Mouse (Mus musculus) lung, embryonic 14.5 days (tissue): Measurements from ENCODE around the gene Kdm2b. TPM values are rescaled to one million over a fixed set of nuclear protein-coding genes. Genes with fewer than 3 reads are reported as not detected.

Experiments used
- ATAC-seq: fragments of 200-750 bp; cut with Nextera tagmentation; 2 replicates; pipeline ENCODE4 v1.8.0; 2017; ENCODE audit warnings: mild to moderate bottlenecking, moderate TSS enrichment, moderate library complexity; ENCODE audit not compliant: insufficient read depth
- DNase-seq: peaks from one replicate; pipeline ENCODE4 v3.0.0-alpha.2; 2015
- H3K27ac ChIP-seq: fragments of 300-500 bp; sonication (generic); 2 replicates; pipeline ENCODE4 v1.5.1; 2014; ENCODE audit warnings: low read depth, mild to moderate bottlenecking, moderate library complexity
- H3K27me3 ChIP-seq: fragments of 300-500 bp; sonication (generic); 2 replicates; pipeline ENCODE4 v1.6.1; 2014; ENCODE audit warnings: low read length, control low read depth; ENCODE audit not compliant: insufficient read depth
- H3K36me3 ChIP-seq: fragments of 300-500 bp; sonication (generic); 2 replicates; pipeline ENCODE4 v1.6.1; 2014; ENCODE audit warnings: control low read depth; ENCODE audit not compliant: insufficient read depth
- H3K4me1 ChIP-seq: fragments of 300-500 bp; sonication (generic); 2 replicates; pipeline ENCODE4 v1.6.1; 2014; ENCODE audit warnings: antibody characterized with exemption, control low read depth; ENCODE audit not compliant: insufficient read depth
- H3K4me2 ChIP-seq: fragments of 300-500 bp; sonication (generic); 2 replicates; pipeline ENCODE4 v1.6.1; 2014; ENCODE audit warnings: mild to moderate bottlenecking
- H3K4me3 ChIP-seq: fragments of 300-500 bp; sonication (generic); 2 replicates; pipeline ENCODE4 v1.5.1; 2014; ENCODE audit warnings: low read depth, low read length
- H3K9ac ChIP-seq: fragments of 300-500 bp; sonication (generic); 2 replicates; pipeline ENCODE4 v1.6.1; 2014
- H3K9me3 ChIP-seq: fragments of 300-500 bp; sonication (generic); 2 replicates; pipeline ENCODE4 v1.6.1; 2016; ENCODE audit warnings: low read depth, low read length, control low read depth
- CTCF ChIP-seq: IDR thresholded peaks from 2 replicates; pipeline ENCODE4 v1.5.1; 2016; ENCODE audit warnings: antibody characterized with exemption, low read depth
- WGBS: fragments of 180-500 bp; shearing (Covaris S2); extraction: QIAGEN DNeasy Blood & Tissue Kit; methylation state at CpG from one replicate; pipeline ENCODE4 v1.1.7; 2014; 5-methylcytosine and 5-hydroxymethylcytosine counted together
- polyA plus RNA-seq: library from polyadenylated mRNA; unstranded; fragments of >200 nt; fragmentation: Nextera tagmentation; extraction: Ambion mirVana; gene quantifications from 2 replicates; pipeline ENCODE4 v1.2.1, GENCODE M21; 2014

Gene Kdm2b
- polyA plus RNA-seq, 1 experiment from 2014 or later = 46.7 TPM

- Histone ChIP-seq H3K27me3 (no peaks in the 10 kb centered on the region), H3K27ac (peak overlapping the region; percentile 96), H3K4me3 (peak overlapping the region; percentile 84), H3K4me2 (peak overlapping the region; percentile 67), H3K9ac (peak overlapping the region; percentile 89), H3K4me1 (peaks cover 7% of the 10 kb centered on the region), H3K36me3 (peaks cover 30% of the 10 kb centered on the region), H3K9me3 (no peaks in the 10 kb centered on the region)
- peak; percentile 42 for ATAC-seq
- no peak for DNase-seq
- TF ChIP-seq CTCF = no peak
- WGBS = under 1% methylated on average over 10 of the region's 10 CpGs
Measured at GRCm38 (mm10) chr5:122821524-122821885, 168.1 kb downstream of the Kdm2b start.

- H3K4me1 ChIP-seq = peaks cover 7% of the 10 kb centered on the region
- peak within 1 kb of the TSS; percentile 84 for H3K4me3 ChIP-seq
- ATAC-seq (peak; percentile 100), DNase-seq (peak; percentile 95)
- no peaks in the 10 kb centered on the region for H3K9me3 ChIP-seq
- peak within 1 kb of the TSS; percentile 89 for H3K9ac ChIP-seq
- H3K27ac ChIP-seq = peak within 1 kb of the TSS; percentile 96
- peaks cover 34% of the 10 kb centered on the region for H3K36me3 ChIP-seq
- under 1% methylated on average over 55 of the region's 55 CpGs for WGBS
- no peak for TF ChIP-seq CTCF
- H3K4me2 ChIP-seq = peak within 1 kb of the TSS; percentile 67
- no peaks in the 10 kb centered on the region for H3K27me3 ChIP-seq
Measured at GRCm38 (mm10) chr5:122820777-122821523, 168.7 kb downstream of the Kdm2b start, which contains the start of gene Anapc5. Gene Anapc5, minus strand, starts transcription at chr5:122821339.

Other genes starting within 250 kb of the Kdm2b start
- 35.8 and 36.2 TPM in 2 replicates for gene Camkk2, start 210.4 kb downstream of the Kdm2b start, polyA plus RNA-seq
- 459 and 472 TPM in 2 replicates for gene Anapc5, start 168.5 kb downstream of the Kdm2b start, polyA plus RNA-seq
- 29.8 and 33.5 TPM in 2 replicates for gene Rnf34, start 139.8 kb downstream of the Kdm2b start, polyA plus RNA-seq
- gene Orai1, start 25.3 kb upstream of the Kdm2b start, polyA plus RNA-seq = 16.8 and 18.2 TPM in 2 replicates
- gene Morn3, start 57.2 kb upstream of the Kdm2b start, polyA plus RNA-seq = 0.72 TPM in 1 of 2 replicates, not detected in the other
- 8.2 and 10.0 TPM in 2 replicates for gene Tmem120b, start 78.6 kb upstream of the Kdm2b start, polyA plus RNA-seq
- 2.4 and 2.5 TPM in 2 replicates for gene Rhof, start 142.9 kb upstream of the Kdm2b start, polyA plus RNA-seq
- gene Setd1b, start 152.4 kb upstream of the Kdm2b start, polyA plus RNA-seq = 11.5 and 12.1 TPM in 2 replicates
- gene Psmd9, start 179.6 kb upstream of the Kdm2b start, polyA plus RNA-seq = 70.9 and 81.7 TPM in 2 replicates
- gene Hpd, start 192.9 kb upstream of the Kdm2b start, polyA plus RNA-seq = not detected in 2 replicates